Mouse (Mus musculus) hindbrain, embryonic 16.5 days (tissue): Measurements from ENCODE around the gene Olfr688. TPM values are rescaled to one million over a fixed set of nuclear protein-coding genes. Genes with fewer than 3 reads are reported as not detected.

Source experiments
- polyA plus RNA-seq: library from polyadenylated mRNA; unstranded; fragments of >200 nt; fragmentation: Nextera tagmentation; extraction: Ambion mirVana; gene quantifications from 2 replicates; pipeline ENCODE4 v1.2.1, GENCODE M21; 2015

Olfr688 gene
- polyA plus RNA-seq, 1 experiment from 2014 or later, result not detected

Other genes starting within 250 kb of the Olfr688 start
- not detected in 2 replicates for gene Olfr677, start 236.7 kb upstream of the Olfr688 start, polyA plus RNA-seq
- not detected in 2 replicates for gene Olfr678, start 223.6 kb upstream of the Olfr688 start, polyA plus RNA-seq
- not detected in 2 replicates for gene Olfr679, start 206.9 kb upstream of the Olfr688 start, polyA plus RNA-seq
- not detected in 2 replicates for gene Olfr680-ps1, start 195.3 kb upstream of the Olfr688 start, polyA plus RNA-seq
- not detected in 2 replicates for gene Olfr681, start 171.3 kb upstream of the Olfr688 start, polyA plus RNA-seq
- gene Olfr683, start 141.1 kb upstream of the Olfr688 start, polyA plus RNA-seq, result not detected in 2 replicates
- gene Olfr684, start 124.4 kb upstream of the Olfr688 start, polyA plus RNA-seq, result not detected in 2 replicates
- gene Olfr685, start 102.1 kb upstream of the Olfr688 start, polyA plus RNA-seq, result not detected in 2 replicates
- not detected in 2 replicates for gene Olfr686, start 80.6 kb upstream of the Olfr688 start, polyA plus RNA-seq
- gene Olfr689, start 23.1 kb downstream of the Olfr688 start, polyA plus RNA-seq, result not detected in 2 replicates
- gene Olfr690, start 46.0 kb downstream of the Olfr688 start, polyA plus RNA-seq, result not detected in 2 replicates
- 0.18 and 0.44 TPM in 2 replicates for gene Olfr691, start 54.2 kb downstream of the Olfr688 start, polyA plus RNA-seq
- gene Olfr692, start 80.1 kb downstream of the Olfr688 start, polyA plus RNA-seq, result not detected in 2 replicates
- gene Gm5901, start 86.9 kb downstream of the Olfr688 start, polyA plus RNA-seq, result not detected in 2 replicates
- 43.4 and 43.7 TPM in 2 replicates for gene Fam160a2, start 112.0 kb downstream of the Olfr688 start, polyA plus RNA-seq
- gene Cnga4, start 116.5 kb downstream of the Olfr688 start, polyA plus RNA-seq, result 0.17 TPM in 1 of 2 replicates, not detected in the other
- gene Cckbr, start 137.6 kb downstream of the Olfr688 start, polyA plus RNA-seq, result 7.7 and 8.1 TPM in 2 replicates
- gene Cavin3, start 194.2 kb downstream of the Olfr688 start, polyA plus RNA-seq, result 43.0 TPM in 2 replicates